Mouse (Mus musculus): Measurements from ENCODE around the gene Macf1.
A peak's percentile ranks its signal among the peaks of the same experiment; 100 is the strongest.

Gene Macf1

DNA sequence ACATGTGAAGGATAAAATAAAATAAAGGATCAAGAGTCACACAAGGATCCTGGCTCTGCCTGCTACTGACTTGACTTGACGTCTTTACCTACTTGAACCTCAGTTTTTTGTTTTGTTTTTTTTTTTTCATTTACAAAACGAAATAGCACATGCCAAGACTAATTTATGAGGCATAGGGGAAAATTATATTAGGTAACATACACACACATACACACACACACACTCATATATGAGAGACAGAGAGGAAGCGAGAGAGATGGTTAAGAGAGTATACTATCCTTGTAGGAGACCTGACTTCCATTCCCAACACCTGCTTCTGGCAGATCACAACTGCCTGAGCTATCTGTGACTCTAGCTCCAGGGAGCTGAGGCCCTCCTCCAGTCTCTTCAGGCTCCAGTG lies at the start of gene Macf1:
Gene Macf1 (minus strand): TSS at position 101 of the 400 bp plus-strand sequence.
- no peak for DNase-seq

DNA sequence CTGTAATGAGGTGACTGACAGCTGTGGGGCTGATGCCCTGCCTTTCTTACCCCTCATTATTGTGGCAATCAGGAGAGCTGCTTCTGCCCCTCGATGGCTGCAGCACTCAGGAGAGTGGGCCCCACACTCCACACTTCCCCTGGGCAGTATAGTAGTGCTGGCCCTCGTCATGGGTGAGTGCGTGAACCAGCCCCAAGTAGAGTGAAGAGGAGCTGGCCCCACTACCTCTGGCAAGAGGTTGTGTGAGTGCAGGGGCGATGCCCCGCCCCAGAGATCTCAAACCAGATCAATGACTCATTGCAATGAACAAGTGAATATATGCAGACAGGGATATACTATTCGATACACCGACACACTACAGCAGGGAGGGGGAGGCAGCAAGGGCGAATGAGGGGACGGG lies 49.4 kb upstream of the Macf1 start:
- no peak for DNase-seq

DNA sequence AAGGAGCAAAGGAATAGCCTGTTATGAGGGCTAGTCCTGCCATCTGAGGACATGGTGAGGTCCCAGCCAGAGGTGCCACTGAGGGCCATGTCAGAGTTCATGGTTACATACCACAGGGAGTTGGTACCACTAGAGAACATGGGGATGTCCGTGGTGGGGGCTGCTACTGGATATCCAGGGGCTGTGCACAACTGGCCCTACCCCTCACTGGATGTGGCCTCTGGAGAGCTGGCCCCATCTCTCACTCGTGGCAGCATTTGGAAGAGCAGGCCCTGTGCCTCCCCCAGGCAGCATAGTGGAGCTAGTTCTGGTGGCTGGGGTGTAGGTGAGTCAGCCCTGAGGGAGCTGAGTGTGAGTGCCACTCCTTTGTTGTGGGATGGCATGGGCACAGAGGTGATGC lies 48.8 kb upstream of the Macf1 start:
- DNase-seq: no peak

DNA sequence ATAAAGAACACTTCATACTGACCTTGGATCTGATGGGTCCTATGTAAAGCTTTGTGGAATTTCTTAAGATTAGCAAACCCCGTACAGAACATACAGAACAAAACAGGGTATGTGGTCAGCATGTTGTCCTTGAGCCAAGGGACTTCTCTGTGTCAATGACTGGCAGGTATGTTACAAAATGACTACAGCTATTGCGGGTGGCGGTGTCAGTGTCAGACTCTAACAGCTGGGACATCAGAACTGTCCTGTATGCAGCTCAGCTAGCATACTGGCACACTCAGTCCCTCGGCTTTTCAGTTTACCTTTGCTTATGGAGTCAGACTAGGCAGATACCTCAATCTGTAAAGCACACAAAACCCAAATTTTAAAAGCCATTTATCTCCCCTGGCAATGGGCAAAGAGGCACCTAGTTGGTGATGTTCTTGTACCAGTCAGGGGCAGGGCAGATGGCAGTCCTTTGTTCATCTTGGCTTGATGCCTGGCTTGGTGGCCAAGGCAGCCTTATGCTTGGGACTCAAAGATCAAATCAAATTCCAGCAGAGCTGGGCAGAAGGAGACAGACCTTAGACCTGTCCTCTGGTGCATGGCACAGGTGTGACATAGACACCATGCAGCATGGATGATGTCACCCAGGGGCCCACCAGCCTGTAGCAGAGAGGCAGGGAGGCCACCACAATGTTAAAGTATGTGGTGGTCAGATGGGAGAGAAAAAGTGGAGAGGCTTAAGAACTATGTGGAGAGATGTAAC lies 48.2 kb upstream of the Macf1 start:
- peak in 1 of 2 experiments; percentile 14 for DNase-seq

DNA sequence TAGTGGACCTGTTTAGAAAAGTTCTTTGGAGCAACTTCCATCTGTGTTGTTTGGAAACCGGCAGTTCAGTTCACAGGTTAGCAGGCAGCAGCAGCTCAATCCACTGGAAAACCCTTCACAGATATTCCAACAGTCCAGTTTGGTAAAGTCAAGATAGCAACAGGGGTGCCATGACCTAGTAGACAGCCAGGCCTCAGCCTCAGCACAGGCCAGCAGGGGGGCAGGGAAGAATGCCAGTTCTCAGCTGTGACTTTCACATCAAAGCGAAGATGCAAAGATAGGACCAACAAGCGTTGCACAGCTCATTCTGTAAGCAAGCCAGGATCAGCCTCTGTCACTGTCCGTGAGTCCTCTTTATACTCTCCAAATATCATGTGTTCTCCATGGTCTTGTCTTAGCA lies 37.6 kb upstream of the Macf1 start:
- DNase-seq: no peak

DNA sequence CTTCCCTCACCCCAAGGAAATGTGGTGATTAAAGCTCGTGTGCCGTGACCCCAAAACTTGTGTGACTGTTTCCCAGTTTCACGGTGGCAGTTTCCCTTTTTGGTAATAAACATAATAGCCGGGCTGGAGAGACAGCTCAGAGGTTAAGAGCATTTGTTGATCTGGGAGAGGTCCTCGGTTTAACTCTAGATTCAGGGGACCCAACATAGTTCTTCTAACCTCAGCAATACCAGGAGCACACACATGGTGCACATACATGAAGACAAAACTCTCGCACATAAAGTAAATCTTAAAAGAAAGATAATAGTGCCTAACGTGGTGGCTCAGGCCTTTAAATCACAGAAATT lies 34.2 kb upstream of the Macf1 start:
- no peak for DNase-seq

DNA sequence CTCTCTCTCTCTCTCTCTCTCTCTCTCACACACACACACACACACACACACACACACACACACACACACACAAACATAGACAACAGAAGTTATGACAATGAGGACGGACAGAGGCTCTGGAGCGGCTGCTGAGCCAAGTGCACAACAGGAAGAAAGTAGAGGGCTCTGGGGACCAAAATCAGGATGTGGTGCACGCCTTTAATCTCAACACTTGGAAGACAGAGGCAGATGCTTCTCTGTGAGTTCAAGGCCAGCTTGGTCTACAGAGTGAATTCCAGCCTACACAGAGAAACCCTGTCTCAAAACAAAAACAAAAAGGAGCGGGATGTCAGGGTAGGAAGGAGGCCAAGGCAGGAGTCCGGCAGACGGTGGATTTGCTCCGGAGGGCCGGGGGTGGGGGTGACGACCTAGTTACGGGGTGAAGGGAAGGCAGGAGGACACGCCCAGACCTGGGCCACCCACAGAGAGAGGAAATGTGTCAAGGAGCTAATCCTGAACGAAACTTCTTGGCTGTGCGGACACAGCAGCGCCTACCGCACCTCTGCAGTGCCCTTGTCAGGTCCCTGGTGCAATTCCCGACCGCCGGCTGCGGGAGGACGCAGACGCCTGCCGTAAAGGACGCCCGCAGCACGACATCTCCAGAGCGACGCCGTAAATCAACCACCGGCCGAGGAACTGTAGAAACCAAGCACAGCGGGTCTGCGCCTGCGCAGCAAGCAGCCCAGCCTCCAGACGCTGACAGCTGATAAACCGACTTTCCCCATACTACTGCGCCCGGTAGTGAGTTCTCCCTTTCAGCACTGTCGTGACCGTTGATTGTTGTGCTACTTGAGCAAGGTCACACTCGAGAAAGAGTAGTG lies 33.6 kb upstream of the Macf1 start, which contains the start of gene Ndufs5:
Gene Ndufs5 (minus strand): TSS at position 629 of the 860 bp plus-strand sequence.
- DNase-seq: peak; percentile 98

DNA sequence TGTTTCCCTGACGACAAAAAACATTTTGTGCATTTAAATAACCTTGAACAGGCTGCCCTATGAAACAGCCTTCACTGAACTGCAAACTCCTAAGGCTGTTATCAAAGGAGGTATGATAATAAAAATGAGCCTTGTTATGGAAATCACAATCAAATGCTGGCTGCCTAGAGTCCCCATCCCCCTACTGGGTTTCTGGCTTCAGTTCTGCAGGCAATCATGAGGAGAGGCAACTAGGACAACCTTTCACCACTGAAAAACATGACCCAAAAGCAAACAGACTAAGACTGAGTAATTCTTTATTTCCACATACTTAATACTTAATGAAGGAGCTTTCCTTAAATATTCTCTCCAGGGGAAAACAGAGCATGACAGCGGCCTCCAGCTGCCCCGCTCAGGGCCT lies 28.3 kb upstream of the Macf1 start:
- DNase-seq: no peak

DNA sequence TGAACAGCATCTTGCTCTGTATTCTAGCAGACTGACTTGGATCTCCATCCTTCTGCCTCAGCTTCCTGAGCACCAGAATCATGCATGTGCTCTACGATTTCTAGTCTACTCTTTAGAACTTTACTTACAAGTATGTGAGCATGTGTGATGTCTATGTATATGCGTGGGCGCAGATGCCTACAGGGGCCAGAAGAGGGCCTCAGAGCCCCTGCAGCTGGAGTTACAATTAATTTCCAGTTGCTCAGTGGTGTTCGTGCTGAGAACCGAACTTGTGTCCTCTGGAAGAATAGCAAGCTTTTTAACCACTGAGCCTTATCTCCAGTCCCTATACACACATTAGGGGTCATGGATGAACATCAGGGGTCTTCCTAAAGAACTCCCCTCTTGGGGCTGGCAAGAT lies 23.2 kb upstream of the Macf1 start:
- no peak for DNase-seq

DNA sequence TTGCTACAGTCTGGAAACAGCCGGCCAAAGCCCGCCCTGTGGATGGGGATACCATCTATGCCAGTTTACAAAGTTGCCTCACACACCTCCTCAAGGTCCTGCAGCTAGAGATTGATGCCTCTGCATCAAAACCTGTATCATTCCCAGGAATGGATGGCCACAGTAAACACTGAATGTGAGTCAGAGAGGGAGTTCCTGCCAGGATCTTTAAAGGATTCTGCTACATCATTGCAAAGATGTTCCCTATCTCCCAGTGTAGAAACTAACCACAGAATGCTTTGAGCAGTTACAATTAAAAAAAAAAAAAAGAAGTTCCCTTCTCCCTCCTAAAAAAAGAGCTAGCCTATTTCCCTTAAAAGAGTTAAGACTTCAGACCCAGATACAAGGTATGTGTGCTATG lies 21.2 kb upstream of the Macf1 start:
- DNase-seq: no peak

DNA sequence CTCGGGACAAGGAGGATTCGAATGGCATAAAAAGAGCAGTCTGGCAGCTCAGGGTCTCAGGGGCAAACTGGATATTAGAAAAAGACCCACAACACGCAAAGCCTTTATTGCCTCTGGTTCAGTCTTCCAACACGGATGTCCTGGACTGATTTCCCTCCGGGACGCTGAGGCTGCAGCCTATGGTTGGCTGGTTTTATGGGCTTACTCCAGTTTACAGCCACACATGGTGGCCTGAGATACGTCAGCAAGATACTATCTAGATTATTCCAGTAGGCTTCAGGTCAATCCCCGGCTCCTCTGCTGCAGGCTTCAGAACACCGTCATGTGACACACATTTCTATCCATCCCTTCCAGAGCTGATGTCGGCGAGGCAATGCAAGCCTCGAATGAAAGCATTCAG lies 9.2 kb upstream of the Macf1 start:
- DNase-seq: no peak

DNA sequence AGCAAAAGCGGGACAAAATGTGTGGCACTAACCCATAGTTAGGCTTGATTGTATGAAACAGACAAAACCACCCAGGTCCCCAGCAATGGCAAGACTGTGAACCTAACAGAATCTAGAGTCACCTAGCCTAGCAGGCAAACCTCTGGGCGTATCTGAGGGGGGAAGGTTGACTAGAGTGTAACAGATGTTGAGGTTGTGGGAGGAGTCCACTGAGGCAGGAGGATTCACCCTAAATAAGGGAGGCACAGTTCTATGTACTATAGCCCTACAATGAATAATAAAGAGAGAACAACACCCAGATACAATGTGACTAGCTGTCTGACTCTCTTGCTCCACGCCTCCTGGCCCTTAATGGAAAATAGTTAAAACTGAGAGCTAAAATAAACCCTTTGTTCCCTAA lies 7.9 kb upstream of the Macf1 start:
- no peak for DNase-seq

DNA sequence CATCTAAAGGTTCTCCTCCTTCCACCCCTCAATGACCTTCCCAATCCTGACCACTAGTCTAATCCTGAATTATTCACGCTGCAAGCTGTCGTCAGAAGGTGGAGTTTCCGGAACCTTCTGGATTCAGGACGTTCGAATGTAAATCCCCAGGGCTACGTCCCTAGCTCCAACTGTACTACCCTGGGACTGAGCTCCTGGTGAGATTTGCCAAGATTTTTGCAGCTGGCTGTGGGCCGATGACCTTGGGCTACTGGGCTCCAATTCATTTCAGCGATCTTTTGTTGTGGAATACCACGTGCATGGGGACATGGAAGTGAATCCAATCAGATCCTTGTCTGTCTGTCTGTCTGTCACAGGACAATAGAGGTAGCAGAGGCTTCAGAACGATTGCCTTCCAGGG lies 6.2 kb upstream of the Macf1 start:
- DNase-seq: no peak

DNA sequence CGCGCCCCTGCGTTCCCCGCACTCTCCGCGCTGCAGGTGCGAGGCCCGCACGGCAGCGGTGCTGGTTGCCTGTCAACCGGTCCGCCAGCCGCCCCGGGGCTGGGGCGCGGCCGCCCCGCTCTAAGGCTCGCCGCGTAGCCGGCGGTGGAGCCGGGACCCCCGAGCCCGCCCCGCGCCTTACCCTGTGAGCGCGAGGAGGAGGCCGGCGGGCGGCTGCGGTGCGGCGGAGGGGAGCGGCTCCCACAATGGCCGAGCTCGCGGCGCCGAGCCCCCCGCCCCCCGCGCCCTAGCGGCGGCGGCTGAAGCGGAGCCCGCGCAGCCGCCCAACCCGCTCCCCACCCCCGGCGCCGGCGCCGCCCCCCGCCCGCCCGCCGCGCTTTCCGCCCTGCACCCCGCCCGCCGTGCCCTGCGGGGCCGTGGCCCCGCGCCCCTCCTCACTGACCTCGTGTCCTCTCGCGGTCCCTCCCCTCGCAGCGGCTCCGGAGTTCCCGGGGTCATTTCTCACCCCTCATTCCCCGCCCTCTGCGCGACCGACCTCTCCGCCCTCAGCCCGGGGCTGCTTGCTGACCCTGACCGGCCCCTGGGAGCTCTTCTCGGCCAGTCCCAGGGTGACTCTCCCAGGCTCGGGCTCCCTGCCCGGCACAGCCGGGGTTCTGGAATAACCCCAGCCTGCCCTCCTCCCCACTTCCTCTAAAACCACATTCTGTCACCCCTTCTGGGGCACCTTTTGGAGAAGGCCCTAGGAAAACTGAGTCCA lies 3.0 kb upstream of the Macf1 start:
- peak; percentile 70 to 88 for DNase-seq

DNA sequence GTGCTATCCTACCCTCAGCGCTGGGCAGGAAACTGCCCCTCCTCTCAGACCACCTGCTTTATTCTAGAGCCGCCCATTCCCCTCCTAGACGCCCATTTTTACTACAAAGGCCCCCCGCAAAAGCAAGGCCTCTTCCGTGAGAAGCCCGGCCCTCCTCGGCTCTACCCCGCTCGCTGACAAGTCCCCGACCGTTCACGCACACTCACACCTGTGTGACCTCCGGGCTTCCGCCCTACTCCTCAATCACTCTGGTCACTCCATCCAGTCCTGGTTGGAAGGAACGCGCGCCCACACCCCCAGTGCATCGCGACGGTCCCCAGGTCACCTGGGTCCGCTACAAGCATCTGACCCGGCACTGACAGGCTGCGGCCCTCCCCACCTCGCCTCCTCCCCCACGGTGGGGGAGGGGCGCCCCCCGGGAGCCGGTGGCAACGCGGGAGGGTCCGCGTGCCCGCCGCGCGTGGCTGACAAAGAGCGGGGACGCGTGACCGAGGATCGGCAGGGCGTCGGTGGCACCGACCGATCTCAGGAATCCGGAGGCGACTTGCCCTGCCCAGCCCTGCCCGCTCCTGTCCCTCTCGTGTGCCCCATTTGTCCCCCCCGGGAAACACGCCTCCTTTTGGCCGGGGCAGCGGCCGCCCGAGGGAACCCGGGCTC lies 2.3 kb upstream of the Macf1 start:
- peak in 1 of 2 experiments; percentile 52 for DNase-seq

DNA sequence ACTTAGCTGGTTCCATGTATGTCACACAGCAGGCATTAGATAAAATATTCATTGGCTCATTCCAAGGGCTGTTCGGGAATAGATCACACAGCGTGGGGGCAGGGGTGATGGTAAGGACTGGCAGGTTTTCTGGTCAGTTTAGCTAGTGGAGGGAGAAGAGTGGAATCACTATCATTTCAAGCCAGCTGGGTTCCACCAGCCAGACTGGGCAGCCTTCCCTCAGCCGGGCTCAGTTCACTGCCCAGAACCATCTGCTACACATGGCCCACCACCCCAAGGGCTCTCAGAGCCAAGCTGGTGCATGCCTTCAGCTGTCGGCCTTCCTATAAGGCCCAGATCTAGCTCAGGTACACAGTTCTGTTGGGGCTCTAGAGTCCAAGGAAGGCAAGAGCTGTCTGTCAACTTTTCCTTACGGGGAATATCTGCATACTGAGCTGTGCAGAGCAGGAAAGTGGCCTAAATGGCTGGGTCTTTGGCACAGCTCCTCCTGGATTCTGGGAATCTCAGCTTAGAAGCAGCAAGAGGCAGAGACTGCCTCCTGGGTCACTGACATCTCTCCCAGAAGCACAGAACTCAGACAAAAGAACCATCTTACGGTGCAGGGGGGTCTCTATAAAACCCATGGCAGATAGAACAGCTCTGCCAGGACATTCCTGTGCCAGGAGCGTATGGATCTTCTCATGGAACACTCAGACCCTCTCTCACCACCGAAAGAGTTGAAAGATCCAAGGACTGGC lies 1.5 kb upstream of the Macf1 start:
- no peak for DNase-seq

DNA sequence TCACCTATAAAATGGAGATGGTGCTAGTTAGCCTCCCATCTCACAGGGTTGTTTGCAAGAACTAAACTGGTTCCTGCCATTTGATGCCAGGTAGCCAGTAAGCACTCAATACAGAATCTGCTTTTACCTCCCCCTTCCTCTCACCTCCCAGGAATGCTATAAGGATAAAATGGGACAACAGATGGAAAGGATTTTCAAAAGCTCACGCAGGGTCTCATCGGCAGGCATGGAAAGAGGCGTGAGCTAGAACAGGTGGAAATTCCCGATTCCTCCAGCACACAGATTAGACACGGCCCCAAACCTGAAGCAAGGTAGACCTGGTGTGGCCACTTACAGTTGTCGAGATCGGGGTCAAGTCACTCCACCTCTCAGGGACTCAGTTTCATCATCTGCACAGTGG lies 886 bp upstream of the Macf1 start:
- DNase-seq: no peak

DNA sequence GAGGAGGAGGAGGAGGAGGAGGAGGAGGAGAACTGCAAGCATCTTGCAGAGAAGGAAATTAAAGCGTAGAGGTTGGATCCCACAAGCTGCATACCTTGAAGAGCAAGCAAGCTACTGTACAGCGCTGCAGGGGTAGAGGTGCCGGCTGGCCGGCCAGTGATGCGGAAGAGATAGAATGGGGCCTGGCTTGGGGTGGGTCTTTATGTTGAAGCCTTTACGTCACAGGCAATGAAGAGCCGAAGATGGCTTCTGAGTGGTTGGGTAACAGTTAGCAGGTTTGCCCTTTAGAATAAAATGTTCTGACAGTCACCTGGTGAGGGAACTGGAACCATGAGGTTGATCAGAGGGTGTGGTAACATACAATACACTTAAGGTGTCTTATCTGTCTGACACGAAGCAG lies 1.9 kb downstream of the Macf1 start:
- DNase-seq: no peak

DNA sequence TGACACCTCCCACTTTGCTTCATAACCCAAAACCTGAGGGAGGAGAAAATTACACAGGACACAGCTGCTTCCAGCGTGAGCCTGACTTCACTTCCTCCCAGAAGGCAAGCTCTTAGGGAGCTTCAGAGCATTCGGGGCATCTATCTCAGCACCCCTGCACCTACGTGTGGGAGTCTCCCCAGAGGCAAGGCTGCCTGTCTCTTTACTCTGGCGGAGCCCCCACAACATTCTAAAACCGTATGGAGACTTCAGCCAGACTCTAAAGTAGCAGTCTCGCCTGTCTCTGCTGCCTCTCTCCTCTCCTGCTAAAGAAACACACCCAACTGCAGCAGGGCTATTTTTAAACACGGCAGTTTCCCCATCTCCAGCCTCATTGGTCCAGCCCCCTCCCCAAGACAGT lies 3.2 kb downstream of the Macf1 start:
- DNase-seq: no peak

DNA sequence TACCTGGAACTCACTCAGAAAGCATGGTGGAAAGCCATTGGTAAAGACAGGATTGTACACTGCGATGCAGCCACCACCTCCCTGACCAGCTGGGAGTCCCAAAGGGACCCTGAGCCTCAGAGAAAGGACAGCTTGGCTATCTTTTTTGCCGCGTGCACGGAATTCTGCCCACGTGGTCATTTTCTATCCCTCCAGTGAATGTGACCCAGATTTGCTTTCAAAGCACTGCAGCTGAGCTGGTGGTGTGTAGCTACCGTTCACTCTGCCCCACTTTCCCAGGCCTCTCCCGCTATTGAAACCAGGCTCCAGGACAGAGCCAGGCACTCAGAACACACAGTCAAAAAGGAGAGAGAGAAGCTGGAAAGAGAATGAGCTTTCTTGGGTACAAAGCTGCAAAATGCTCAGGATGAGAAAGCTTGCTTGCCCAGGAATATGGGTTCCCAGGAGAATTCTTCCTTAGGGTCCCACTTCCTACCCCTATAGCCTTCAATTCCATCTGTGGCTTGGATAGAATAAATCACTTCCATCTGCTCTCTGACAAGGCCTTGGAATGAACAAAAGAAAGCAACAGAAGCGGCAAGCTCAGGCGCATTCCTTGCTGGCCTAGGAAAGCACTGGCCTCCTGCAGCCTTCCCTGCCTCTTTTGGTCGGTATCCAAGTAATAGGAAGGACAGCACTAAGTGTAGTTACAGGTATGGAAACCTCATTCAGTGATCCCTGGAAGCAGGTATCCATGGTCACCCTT lies 6.9 kb downstream of the Macf1 start:
- DNase-seq: peak; percentile 50 to 52

DNA sequence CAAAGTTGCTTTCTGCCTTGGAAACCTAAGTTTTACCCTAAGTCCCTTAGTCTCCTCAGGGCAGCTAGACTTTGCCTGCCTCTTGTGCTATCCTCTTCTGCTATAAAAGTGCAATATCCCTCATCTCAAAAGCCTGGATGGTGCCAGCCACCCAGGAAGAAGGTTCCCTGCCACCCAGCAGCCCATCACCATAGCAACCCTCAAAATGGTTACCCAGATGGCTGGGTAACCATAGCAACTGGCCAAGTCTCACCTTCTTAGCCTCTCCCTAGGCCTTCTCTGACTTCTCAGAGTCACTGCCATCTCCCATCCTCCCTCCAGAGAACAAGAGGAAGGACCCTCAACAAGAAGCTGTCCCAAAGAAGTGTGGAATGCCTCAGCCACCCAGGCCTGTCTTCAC lies 13.6 kb downstream of the Macf1 start:
- DNase-seq: no peak

DNA sequence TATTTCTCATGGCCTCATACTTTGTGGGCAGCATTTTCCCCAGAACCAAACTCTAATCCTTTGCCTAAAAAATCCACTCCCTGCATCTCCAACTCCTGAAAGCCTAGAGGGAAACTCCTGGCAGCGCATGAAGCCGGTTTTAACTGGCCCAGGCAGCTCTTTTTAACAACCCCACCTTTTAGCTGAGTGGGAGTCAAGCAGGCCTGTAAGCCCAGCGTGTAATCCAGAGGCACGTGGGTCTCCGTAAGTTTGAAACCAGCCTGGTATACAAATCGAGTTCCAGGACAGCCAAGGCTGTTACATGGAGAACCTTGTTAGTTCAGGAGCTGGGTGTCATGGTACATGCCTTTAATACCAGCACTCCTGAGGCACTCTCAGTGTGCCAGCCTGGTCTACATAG lies 14.5 kb downstream of the Macf1 start:
- DNase-seq: no peak
